Mouse (Mus musculus) cerebral cortex, adult 2 months (tissue): ENCODE results near the gene Fbp1.

Source experiments
- WGBS: fragments of 180-500 bp; shearing (Covaris S2); methylation state at CpG from one replicate; pipeline ENCODE4 v1.1.7; 2018; 5-methylcytosine and 5-hydroxymethylcytosine counted together

The Fbp1 gene

GRCm38 (mm10) chr13:62883436-62883835 lies 4.6 kb downstream of the Fbp1 start:
- 88% methylated on average over 2 of the region's 2 CpGs for WGBS

GRCm38 (mm10) chr13:62882856-62883255 lies 5.2 kb downstream of the Fbp1 start:
- 92% methylated on average over 5 of the region's 5 CpGs for WGBS

GRCm38 (mm10) chr13:62881336-62881735 lies 6.7 kb downstream of the Fbp1 start:
- 85% methylated on average over 9 of the region's 9 CpGs for WGBS

- 67% methylated on average over 8 of the region's 8 CpGs for WGBS
These were observed 8.1 kb downstream of the Fbp1 start for GRCm38 (mm10) chr13:62879831-62880615.

- WGBS = 70% methylated on average over 6 of the region's 6 CpGs
These were observed 8.7 kb downstream of the Fbp1 start for GRCm38 (mm10) chr13:62879411-62879810.

- WGBS = 46% methylated on average over 5 of the region's 5 CpGs
These were observed 10.8 kb downstream of the Fbp1 start for GRCm38 (mm10) chr13:62877247-62877646.

GRCm38 (mm10) chr13:62876111-62876510 lies 12.0 kb downstream of the Fbp1 start:
- WGBS = 100% methylated on average over 1 of the region's 1 CpGs

GRCm38 (mm10) chr13:62872252-62872651 lies 15.8 kb downstream of the Fbp1 start:
- WGBS = 76% methylated on average over 3 of the region's 3 CpGs

GRCm38 (mm10) chr13:62870605-62871004 lies 17.5 kb downstream of the Fbp1 start:
- 94% methylated on average over 2 of the region's 2 CpGs for WGBS

- WGBS = 54% methylated on average over 4 of the region's 4 CpGs
These were observed 21.3 kb downstream of the Fbp1 start for GRCm38 (mm10) chr13:62866817-62867216.

- WGBS = 67% methylated on average over 11 of the region's 11 CpGs
These were observed 22.3 kb downstream of the Fbp1 start for GRCm38 (mm10) chr13:62865651-62866315.

- 59% methylated on average over 6 of the region's 6 CpGs for WGBS
These were observed 24.3 kb downstream of the Fbp1 start for GRCm38 (mm10) chr13:62863771-62864170.

- WGBS = 92% methylated on average over 3 of the region's 3 CpGs
These were observed 25.2 kb downstream of the Fbp1 start for GRCm38 (mm10) chr13:62862875-62863274.

- WGBS = 94% methylated on average over 4 of the region's 4 CpGs
These were observed 28.0 kb downstream of the Fbp1 start for GRCm38 (mm10) chr13:62860068-62860467.

GRCm38 (mm10) chr13:62859251-62859650 lies 28.8 kb downstream of the Fbp1 start:
- 87% methylated on average over 10 of the region's 10 CpGs for WGBS

GRCm38 (mm10) chr13:62857941-62858915 lies 29.9 kb downstream of the Fbp1 start, which contains the start of gene Fbp2:
Gene Fbp2 (minus strand): TSS chr13:62858422.
- WGBS = 70% methylated on average over 21 of the region's 21 CpGs

- WGBS = 82% methylated on average over 14 of the region's 14 CpGs
These were observed 31.2 kb downstream of the Fbp1 start for GRCm38 (mm10) chr13:62856850-62857249.

- WGBS = 5% methylated on average over 5 of the region's 5 CpGs
These were observed 31.8 kb downstream of the Fbp1 start for GRCm38 (mm10) chr13:62856305-62856675.

GRCm38 (mm10) chr13:62855396-62856304 lies 32.4 kb downstream of the Fbp1 start:
- WGBS = 27% methylated on average over 25 of the region's 25 CpGs

- WGBS = 10% methylated on average over 15 of the region's 15 CpGs
These were observed 33.4 kb downstream of the Fbp1 start for GRCm38 (mm10) chr13:62854666-62855065.

- 59% methylated on average over 4 of the region's 4 CpGs for WGBS
These were observed 54.7 kb downstream of the Fbp1 start for GRCm38 (mm10) chr13:62833341-62833740.
